Mouse (Mus musculus) spleen, adult 2 months (tissue): ENCODE results near the gene Cks1b.

Source experiments
- CTCF ChIP-seq: fragments of 200-500 bp; IDR thresholded peaks from 2 replicates; pipeline ENCODE4 v1.5.1; 2011; ENCODE audit warnings: mild to moderate bottlenecking, inconsistent platforms; ENCODE audit not compliant: insufficient read depth, insufficient read length, insufficient replicate concordance; ENCODE audit errors: extremely low read depth
- POLR2A ChIP-seq: fragments of 200-500 bp; IDR thresholded peaks from 2 replicates; pipeline ENCODE4 v1.6.1; 2011; ENCODE audit warnings: low read depth, low read length, inconsistent platforms

GRCm38 (mm10) chr3:89391663-89392511 lies 26.3 kb downstream of the Cks1b start:
- TF ChIP-seq POLR2A (no peak), CTCF (no peak)
